Mouse (Mus musculus): ENCODE data around the gene Ccdc47.

Gene Ccdc47

DNA sequence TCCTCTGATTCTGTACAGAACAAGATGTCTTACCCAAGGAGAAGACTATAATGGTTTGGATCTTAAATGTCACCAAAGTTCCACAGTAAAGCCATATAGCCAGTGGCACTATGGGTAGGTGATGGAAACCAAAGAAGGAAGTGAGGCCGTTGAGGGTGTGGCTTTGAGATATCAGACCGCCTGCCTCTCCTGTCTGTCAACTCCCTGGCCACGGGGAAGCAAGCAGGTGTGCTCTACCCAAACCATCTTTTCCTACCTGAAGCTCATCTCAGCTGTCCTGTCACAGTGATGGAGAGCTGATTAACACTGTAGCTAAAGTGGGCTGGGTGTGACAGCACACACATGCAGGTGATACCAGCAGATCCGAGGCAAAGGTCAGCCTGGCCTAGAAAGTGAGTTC lies 17.9 kb downstream of the Ccdc47 start:
- no peak for DNase-seq (ENCODE audit: extremely low spot score)

DNA sequence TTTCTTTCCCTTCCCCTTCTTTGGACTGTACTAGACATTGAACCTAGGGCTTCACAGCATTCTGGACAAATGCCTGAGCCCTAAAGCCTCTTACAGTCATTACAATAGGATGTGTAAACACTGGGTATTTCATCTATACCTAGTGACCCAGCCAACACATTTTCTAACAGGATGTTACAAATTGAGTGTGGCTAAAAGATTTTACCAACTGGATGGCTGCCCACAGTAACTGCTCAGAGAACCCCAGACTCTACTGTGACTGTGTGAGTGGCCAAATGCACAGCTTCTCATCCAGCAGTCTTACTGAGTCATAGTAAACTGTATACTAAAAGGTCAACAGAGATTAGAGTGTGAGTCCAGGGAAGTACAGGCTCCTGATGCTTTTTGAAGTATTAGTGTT lies 20.8 kb downstream of the Ccdc47 start:
- DNase-seq (ENCODE audit: extremely low spot score): no peak

DNA sequence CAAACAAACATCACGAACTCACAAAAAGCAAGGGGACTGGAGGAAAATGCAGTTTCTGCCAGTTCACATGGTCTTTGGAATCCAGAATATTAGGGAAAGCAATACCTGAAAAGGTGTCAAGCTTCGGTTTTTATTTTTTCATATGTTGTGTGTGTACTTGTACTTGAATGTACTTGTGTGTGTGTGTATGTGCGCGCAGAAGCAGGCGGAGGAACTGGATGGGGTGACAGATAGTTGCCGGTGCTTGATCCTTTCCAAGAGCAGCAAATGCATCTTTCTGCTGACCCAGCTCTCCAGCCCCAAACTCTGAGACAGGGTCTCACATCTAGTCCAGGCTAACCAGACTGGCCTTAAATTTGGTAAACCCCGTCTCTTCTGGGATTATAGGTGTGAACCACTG lies 21.3 kb downstream of the Ccdc47 start:
- no peak for DNase-seq (ENCODE audit: extremely low spot score)

DNA sequence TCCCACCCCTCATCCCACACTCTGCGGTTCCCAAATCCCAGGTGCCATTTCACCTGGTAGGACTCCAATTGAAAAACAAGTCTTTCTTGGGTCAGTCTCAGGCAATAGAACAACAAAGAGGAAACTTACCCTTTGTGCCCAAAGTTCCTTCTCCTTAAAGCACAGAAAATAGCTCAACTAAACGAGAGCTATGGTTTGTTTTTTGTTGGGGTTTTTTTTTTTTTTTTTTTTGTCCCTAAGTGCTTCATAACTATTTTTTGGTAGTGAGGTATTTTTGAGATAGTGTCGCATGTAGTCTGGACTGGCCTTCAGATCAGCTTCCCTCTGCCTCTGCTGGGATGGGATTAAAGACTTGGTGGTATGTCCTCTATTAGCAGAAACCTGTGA lies 22.0 kb downstream of the Ccdc47 start:
- DNase-seq (ENCODE audit: extremely low spot score): no peak

DNA sequence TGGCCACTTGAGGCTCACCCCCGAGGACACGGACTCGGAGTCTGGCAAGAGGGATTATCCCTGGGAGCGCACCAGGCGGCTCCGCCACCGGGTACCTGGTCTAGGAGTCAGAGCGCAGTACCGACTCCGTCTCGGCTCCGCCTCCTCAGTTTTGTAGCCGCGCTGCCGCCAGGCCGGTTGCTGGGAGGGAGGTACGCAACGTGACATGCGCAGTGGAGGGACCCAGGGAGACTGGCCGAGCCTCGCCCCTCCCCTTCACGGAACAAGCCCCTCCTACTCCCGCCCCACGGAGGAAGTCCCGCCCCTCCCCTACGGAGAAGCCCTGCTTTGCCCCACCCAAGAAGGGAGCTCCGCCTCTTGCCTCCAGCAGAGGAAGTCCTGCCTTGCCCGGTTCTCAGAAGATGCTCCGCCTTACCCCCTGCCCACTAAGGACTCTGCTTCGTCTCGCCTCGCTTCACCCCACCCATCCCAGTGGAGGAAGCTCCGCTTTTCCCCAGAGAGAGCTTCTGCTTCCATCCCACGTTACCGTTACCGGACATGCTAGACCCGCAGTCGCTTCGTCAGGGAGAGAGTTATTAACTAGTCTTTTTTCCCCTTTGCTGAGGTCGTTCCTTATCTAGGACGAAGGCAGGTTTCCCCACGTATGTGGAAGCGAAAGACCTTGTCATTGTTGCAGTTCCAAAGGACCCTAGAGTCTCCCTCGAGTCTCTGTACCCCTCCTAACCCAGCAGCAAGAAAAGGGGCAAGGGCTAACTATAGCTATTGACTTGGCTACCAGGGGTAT lies 22.6 kb downstream of the Ccdc47 start:
- peak; percentile 100 for DNase-seq (ENCODE audit: extremely low spot score)

DNA sequence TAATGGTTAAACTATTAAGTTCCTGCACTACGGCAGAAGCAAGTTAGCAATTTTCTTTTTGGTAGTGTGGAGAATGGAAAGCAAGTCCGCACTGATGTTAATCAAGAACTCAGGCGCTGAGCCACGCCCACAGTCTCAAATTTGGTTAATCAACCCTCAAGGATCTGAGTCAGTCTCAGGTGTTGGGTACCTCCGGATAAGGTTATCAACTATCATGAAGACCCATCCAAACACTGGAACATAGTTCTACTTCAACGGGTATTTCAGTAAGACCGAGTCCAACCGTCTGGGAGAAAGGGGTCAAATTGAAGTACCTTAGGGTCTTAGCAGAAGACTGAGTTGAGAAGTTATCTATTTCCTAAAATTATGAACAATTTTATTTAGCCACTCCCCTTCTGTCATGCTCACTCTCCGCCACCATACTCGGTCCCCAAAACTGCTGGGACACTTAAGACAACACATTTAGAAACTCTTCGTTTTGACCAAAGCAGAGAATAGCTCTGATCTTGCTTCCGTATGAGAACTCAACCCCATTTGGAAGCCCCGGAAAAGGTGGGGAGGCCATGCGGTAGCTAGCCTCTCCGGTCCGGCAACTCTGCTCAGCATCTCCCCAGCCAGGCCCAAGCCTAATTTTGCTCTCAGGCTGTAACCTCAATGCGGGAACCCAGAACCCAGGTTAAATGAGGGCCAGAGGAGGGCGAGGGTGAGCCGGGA lies 23.3 kb downstream of the Ccdc47 start:
- DNase-seq (ENCODE audit: extremely low spot score): no peak

DNA sequence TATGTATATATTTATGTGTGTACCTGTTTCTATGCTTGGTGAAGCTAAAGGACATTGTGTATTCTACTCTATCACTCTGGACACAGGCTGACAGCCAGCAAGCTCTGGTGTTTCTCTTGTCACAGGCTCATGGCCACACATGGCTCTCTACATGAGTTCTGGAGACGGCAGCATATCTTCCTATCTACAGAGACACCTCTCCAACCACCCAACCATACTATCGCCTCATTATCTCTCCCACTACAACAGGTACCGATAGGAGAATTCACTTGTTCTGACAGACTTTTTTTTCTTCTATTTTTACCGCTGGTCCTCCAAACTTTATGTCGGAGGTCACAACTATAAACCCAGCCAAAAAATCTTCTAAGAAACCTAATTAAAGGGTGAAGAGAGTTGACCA lies 23.9 kb downstream of the Ccdc47 start:
- no peak for DNase-seq (ENCODE audit: extremely low spot score)

DNA sequence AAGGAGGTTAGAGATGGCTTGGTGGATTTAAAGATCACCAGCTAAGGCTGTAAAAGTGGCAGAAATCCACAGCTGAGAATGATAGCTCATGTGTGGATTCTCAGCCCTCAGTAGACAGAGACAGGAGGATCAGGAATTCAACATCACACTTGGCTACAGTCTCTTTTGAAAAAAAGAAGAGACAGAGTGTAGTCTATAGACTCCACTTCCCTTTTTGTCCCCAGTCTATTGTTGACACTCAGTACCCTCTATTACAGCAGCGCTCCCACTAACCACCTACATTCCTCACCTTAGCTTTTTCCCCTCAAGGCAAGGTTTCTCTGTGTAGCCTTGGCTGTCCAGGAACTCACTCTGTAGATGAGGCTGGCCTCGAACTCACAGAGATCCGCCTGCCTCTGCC lies 24.4 kb downstream of the Ccdc47 start:
- DNase-seq (ENCODE audit: extremely low spot score): no peak

DNA sequence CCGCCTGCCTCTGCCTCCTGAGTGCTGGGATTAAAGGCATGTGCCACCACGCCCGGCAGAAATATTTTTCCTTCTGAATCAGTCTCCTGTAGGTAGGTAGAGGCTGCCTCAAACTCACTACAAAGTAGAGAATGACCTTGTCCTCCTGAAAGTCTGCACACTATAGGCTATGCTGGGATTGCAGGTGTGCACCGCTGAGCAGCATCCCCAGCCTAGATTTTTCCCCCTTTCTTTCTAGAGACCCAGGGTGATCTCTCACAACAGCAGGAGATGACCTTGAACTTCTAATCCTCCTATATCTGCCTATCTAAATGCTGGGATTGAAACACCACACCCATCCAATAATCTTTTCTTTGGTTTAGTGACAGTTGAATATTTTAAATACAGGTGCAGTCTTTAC lies 28.8 kb downstream of the Ccdc47 start:
- DNase-seq (ENCODE audit: extremely low spot score): no peak

DNA sequence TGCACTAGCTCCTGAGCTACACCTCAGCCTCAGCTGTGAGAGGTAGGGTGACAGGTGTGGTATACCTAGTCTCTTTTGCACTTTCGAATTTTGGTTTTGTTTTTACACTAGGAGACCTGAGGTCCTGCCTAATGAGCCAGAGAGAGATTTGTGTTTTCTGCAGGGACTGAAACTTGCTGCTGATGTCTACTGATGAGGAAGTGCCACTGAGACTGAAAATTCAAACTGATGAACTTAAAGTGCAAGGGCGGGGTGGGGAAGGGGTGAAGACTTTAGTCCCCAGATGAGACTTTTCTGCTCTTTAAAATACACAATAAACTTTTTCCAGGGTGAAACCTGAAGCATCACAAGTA lies 35.7 kb downstream of the Ccdc47 start:
- no peak for DNase-seq (ENCODE audit: extremely low spot score)

DNA sequence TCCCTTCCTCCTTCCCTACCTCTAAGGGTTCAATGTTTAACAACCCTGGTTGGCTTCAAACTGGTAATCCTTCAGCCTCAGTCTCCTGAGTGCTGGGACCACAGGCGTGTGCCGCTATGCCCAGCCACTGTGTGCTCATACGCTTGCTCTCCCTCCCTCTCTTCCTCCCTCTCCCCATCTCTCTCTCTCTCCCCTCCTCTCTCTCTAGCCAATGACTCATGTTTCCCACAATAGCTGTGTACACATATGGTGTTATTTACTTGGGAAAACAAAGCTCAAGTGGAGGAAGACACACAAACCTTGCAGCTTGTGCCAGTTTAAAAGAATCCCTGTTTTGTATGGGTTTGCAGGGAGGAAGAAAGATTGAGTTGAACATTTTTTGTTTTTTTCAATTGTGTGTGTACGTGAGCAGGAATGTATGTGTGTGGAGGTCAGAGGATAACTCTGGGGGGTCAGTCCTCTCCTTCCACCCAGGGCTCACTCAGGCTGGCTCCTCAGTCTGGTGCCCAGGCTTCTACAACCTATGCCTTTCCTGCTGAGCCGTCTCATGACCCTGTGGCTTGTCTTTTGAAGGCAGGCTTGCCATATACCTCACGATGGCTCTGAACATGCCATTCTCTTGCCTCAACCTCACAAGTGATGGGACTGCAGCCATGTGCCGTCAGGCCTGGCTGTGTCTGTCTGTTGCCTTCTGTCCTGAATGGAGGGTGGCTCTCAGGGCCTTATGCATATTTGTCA lies 36.3 kb downstream of the Ccdc47 start:
- no peak for DNase-seq (ENCODE audit: extremely low spot score)

DNA sequence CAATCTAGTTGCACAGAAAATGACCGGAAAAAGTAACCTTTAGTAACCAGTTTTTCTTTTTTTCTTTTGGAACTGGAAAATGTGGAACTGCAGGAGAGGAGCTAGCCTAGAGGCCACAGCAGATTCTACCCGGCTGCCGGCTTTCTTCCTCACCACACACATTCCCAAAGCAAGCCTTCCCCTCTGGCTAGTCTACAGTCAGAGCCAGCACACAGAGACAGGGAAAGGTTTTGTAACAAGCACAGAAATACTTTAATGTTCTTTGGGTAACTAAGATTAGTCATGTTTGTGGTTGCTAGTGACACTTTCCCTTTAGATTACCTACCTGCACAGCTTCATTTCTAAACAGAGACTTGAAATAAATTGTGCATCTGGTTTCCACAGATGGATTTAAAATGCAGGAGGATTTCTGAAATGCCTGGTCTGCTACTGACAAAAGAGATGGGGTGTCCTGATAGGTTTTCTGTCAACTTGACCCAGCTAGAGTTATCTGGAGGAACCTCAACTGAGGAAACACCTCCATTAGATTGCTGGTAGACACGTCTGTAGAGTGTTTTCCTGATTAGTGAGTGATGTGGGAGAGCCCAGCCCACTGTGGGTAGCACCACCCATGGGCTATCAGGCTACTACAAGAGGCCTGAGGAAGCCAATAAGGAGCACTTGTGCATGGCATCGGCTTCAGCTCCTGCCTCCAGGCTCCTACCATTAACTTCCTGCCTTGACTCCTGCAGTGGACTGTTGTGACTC lies 37.9 kb downstream of the Ccdc47 start:
- no peak for DNase-seq (ENCODE audit: extremely low spot score)

DNA sequence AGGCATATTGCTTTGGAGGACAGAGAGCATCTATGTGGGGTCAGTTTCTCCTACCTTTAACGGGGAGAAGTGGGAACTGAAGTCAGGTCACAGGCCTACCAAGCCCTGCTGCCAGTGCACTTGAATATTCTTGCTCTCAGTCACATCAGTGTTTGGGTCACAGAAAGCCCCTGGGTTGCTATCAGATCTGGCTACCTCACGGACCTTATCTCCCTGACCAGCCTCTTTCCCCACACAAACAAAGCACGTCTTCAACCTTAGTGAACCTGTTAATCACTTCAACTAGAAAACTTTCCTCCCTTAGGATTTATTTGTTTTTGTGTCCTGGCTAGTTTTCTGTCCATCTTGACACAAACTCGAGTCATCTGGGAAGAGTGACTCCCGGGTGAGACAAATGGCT lies 39.8 kb downstream of the Ccdc47 start:
- no peak for DNase-seq (ENCODE audit: extremely low spot score)

DNA sequence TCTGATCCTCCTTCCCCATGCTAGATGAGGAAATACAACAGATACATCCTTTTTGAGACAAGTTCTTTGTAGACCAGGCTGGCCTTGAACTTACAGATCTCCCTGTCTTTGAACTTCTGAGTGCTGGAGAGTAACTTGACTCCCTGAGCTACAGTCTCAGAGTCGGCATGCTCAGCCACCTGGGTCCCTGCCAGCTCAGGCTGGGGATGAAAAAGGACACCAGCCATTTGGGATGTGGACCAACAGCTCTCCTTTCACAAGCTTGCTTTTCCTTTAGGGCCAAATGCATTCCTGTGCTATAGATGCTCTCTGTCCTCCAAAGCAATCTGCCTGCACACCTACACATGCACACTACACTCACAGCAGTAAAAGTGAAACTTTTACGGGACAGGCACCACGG lies 41.1 kb downstream of the Ccdc47 start:
- DNase-seq (ENCODE audit: extremely low spot score): no peak

DNA sequence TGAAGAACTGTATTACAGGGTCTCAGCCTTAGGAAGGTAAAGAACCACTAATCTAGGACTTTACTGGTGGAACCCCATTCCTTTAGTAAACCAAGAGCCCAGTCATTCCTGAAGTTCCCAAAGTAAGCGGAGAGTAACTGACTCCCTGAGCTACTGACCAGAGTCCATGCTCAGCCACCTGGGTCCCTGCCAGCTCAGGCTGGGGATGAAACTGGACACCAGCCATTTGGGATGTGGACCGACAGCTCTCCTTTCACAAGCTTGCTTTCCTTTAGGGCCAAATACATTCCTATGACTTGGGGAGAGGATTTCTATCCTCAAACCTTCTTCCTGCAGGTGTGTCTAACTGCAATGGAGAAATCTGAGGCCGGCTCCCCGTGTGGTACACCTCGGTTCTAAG lies 41.8 kb downstream of the Ccdc47 start:
- no peak for DNase-seq (ENCODE audit: extremely low spot score)

DNA sequence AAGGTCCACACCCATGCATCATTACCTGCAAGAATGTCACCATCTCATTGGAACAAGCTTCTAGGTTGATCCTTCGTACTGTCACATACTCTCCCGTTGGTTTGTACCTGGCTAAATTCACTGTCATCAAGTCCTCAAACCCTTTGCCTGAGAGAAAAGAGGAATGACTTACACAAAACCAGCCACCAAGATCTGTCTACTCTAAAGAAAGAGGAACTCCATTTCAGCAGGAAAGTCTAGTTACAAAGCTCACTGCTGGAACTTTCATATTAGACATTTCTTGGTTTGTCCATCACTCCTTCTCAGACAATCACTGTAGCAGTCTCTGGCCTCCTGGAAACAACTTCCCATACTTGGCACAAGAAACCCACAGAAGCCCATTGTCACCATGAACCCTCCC lies 42.9 kb downstream of the Ccdc47 start:
- DNase-seq (ENCODE audit: extremely low spot score): no peak

DNA sequence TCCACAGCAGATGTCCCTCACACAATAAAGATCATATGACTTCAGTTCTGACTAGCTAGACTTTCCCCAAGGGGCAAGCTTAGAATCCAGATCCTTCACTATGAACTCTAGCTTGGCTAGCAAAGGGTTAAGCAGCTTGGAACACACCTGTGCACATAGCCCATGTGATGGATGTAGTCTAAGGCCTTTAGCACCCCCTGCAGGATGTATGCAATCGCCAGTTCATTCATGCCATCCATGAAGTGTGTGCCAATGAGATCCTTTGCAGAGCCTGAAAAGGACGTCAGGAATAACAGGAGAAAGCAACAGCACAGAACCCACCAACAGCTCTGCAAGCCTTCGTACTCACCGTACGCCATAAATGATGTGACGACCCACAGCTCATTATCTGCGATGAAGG lies 45.3 kb downstream of the Ccdc47 start:
- no peak for DNase-seq (ENCODE audit: extremely low spot score)

DNA sequence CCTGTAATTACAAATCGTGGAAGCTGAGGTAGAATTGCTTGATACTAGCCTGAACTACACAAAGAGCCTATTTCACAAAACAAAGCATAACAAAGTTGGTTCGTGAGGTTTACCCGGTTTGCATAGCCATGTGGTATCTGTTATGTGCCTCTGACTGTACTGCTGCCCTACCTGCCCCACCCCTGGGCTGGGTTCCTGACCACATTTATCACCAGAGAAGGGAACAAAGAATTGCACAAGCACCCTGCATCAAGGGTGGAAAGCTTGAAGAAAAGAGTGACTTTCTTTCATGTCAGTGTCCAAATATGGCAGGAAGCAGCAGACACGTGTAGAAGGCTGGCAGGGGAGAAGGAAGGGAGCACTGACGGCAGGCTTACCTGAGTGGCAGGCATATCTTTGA lies 48.7 kb downstream of the Ccdc47 start:
- DNase-seq (ENCODE audit: extremely low spot score): no peak

DNA sequence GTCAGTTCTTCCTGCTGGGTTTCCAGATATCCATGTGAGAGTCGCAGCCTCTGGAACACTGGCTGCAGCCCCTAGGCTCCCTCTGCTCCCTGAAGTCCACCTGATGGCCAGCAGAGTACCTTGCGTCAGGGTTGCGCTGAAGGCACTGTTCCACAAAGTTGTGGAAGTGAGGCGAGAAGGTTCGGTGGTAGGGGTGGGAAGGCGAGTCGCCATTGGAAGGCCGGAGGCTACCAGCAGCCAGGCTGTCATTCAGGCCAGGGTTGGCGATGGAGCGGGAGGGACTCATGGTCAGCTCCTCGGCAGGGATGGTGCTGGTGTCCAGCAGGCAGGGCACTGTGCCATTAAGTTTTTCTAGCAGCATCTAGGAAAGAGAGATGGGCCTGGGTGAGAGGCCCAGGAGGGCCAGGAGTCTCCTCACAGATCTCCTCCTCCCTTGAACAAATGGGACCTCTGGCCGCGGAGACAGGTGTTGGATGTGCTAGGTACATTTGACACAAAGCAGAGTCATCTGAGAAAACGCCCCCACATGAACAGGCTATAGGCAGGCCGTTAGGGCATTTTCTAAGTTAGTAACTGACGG lies 51.5 kb downstream of the Ccdc47 start:
- no peak for DNase-seq (ENCODE audit: extremely low spot score)

DNA sequence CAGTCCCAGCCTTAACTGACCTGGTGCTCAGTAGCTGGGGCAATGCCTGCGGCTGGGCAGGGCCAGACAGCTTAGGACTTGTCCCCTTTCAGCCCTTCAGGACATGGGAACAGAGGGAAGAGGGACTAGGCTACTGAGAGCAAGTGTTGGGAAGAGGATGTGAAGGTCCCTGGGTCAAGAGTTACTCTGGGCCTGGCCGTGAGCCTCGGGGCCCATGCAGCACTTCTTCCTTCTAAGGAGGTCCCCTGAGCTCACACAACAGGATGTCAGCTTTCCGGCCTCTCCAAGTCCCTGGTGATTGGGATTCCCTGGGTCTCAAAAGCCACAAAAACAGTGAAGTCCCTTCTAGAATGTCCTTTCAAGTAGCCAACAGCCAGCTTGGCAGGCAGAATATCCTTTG lies 52.6 kb downstream of the Ccdc47 start:
- DNase-seq (ENCODE audit: extremely low spot score): no peak

DNA sequence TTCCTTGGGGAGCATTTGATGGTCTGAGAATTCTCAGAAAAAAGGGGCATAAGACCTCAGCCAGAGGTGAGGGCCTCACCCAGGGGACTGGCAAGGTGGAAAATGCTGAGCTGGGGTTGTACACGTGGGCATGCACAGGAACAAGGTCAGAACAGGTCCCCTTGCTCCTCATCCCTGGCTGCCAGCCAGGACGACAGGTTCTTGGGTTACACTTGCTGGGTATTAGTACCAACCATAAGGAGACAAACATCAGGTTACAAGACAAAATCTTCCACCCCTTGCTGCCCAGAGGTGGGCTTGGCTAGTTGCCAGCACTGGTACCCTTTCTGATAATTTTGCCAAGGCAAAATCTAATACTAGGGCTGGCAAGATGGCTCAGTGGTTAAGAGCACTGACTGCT lies 53.9 kb downstream of the Ccdc47 start:
- DNase-seq (ENCODE audit: extremely low spot score): no peak
